Mouse (Mus musculus) hematopoietic stem cell, adult 5-6 weeks (primary cell): ENCODE measurements around the gene Dvl3. TPM values are rescaled to one million over a fixed set of nuclear protein-coding genes. Genes with fewer than 3 reads are reported as not detected.

ENCODE experiments used
- total RNA-seq: library from RNA; stranded (forward); fragments of 172-1452, 232-1000 nt; gene quantifications from 2 replicates; pipeline ENCODE4 v1.2.3, GENCODE M21; 2017

The Dvl3 gene
- total RNA-seq, 1 experiment from 2014 or later: 3.2 TPM

Other genes starting within 250 kb of the Dvl3 start
- 78.4 and 234 TPM in 2 replicates for gene Parl, start 214.6 kb upstream of the Dvl3 start, total RNA-seq
- gene Cyp2ab1, start 191.6 kb upstream of the Dvl3 start, total RNA-seq: 0.13 and 2.3 TPM in 2 replicates
- gene Abcc5, start 90.6 kb upstream of the Dvl3 start, total RNA-seq: 27.7 and 34.8 TPM in 2 replicates
- 67.2 and 69.9 TPM in 2 replicates for gene Eif2b5, start 18.2 kb upstream of the Dvl3 start, total RNA-seq
- gene Ap2m1, start 18.5 kb downstream of the Dvl3 start, total RNA-seq: 155 and 177 TPM in 2 replicates
- gene Abcf3, start 31.6 kb downstream of the Dvl3 start, total RNA-seq: 33.3 and 49.2 TPM in 2 replicates
- gene Vwa5b2, start 72.5 kb downstream of the Dvl3 start, total RNA-seq: 0.10 TPM in 1 of 2 replicates, not detected in the other
- gene Eef1akmt4, start 94.6 kb downstream of the Dvl3 start, total RNA-seq: 7.0 and 9.0 TPM in 2 replicates
- not detected in 2 replicates for gene Gm49333, start 94.6 kb downstream of the Dvl3 start, total RNA-seq
- gene Alg3, start 94.8 kb downstream of the Dvl3 start, total RNA-seq: 9.8 and 18.9 TPM in 2 replicates
- 0.25 TPM in 1 of 2 replicates, not detected in the other for gene Camk2n2, start 104.3 kb downstream of the Dvl3 start, total RNA-seq
- gene Ece2, start 112.8 kb downstream of the Dvl3 start, total RNA-seq: 0.38 and 3.0 TPM in 2 replicates
- 136 and 211 TPM in 2 replicates for gene Psmd2, start 134.7 kb downstream of the Dvl3 start, total RNA-seq
- gene Eif4g1, start 151.3 kb downstream of the Dvl3 start, total RNA-seq: 212 and 290 TPM in 2 replicates
- gene Fam131a, start 176.3 kb downstream of the Dvl3 start, total RNA-seq: 0.65 and 1.1 TPM in 2 replicates
- gene Polr2h, start 200.7 kb downstream of the Dvl3 start, total RNA-seq: 79.3 and 81.7 TPM in 2 replicates
- gene Clcn2, start 200.8 kb downstream of the Dvl3 start, total RNA-seq: 2.8 and 4.2 TPM in 2 replicates
- not detected in 2 replicates for gene Chrd, start 216.1 kb downstream of the Dvl3 start, total RNA-seq
- not detected in 2 replicates for gene Thpo, start 217.5 kb downstream of the Dvl3 start, total RNA-seq